Mouse (Mus musculus): ENCODE data around the gene Myh3.
A peak's percentile ranks its signal among the peaks of the same experiment; 100 is the strongest.

The Myh3 gene

GRCm38 (mm10) chr11:67078000-67078399, at the start of gene Myh3:
Gene Myh3 (plus strand): TSS chr11:67078300.
- no peak for DNase-seq (ENCODE audit: low spot score in 2 of 2)

- no peak for DNase-seq (ENCODE audit: low spot score in 2 of 2)
These were observed 47.0 kb upstream of the Myh3 start for GRCm38 (mm10) chr11:67030904-67031602.

GRCm38 (mm10) chr11:67031603-67031915, 46.5 kb upstream of the Myh3 start:
- DNase-seq (ENCODE audit: low spot score in 2 of 2): no peak

- no peak for DNase-seq (ENCODE audit: low spot score in 2 of 2)
These were observed 43.2 kb upstream of the Myh3 start for GRCm38 (mm10) chr11:67034775-67035485.

- DNase-seq (ENCODE audit: low spot score in 2 of 2): no peak
These were observed 41.9 kb upstream of the Myh3 start for GRCm38 (mm10) chr11:67036229-67036628.

GRCm38 (mm10) chr11:67036892-67037291, 41.2 kb upstream of the Myh3 start:
- DNase-seq (ENCODE audit: low spot score in 2 of 2): no peak

GRCm38 (mm10) chr11:67039799-67040198, 38.3 kb upstream of the Myh3 start:
- DNase-seq (ENCODE audit: low spot score in 2 of 2): no peak

GRCm38 (mm10) chr11:67040483-67040882, 37.6 kb upstream of the Myh3 start:
- DNase-seq (ENCODE audit: low spot score in 2 of 2): no peak

- no peak for DNase-seq (ENCODE audit: low spot score in 2 of 2)
These were observed 35.1 kb upstream of the Myh3 start for GRCm38 (mm10) chr11:67043007-67043406.

GRCm38 (mm10) chr11:67044959-67045358, 33.1 kb upstream of the Myh3 start:
- no peak for DNase-seq (ENCODE audit: low spot score in 2 of 2)

- DNase-seq (ENCODE audit: low spot score in 2 of 2): no peak
These were observed 30.9 kb upstream of the Myh3 start for GRCm38 (mm10) chr11:67047199-67047598.

GRCm38 (mm10) chr11:67048496-67048895, 29.6 kb upstream of the Myh3 start:
- no peak for DNase-seq (ENCODE audit: low spot score in 2 of 2)

GRCm38 (mm10) chr11:67049256-67049655, 28.8 kb upstream of the Myh3 start:
- DNase-seq (ENCODE audit: low spot score in 2 of 2): no peak

GRCm38 (mm10) chr11:67051676-67052320, 26.3 kb upstream of the Myh3 start:
- no peak for DNase-seq (ENCODE audit: low spot score in 2 of 2)

GRCm38 (mm10) chr11:67052321-67052952, 25.7 kb upstream of the Myh3 start, which contains the start of the genes Adprm and Sco1:
Gene Adprm (minus strand): TSS chr11:67052594.
Gene Sco1 (plus strand): TSS chr11:67052670.
- DNase-seq (ENCODE audit: low spot score in 2 of 2): peak; percentile 66 to 74

GRCm38 (mm10) chr11:67054754-67055365, 23.2 kb upstream of the Myh3 start:
- DNase-seq (ENCODE audit: low spot score in 2 of 2): no peak

- DNase-seq (ENCODE audit: low spot score in 2 of 2): no peak
These were observed 16.8 kb upstream of the Myh3 start for GRCm38 (mm10) chr11:67061311-67061710.

GRCm38 (mm10) chr11:67062726-67063125, 15.4 kb upstream of the Myh3 start:
- no peak for DNase-seq (ENCODE audit: low spot score in 2 of 2)

- DNase-seq (ENCODE audit: low spot score in 2 of 2): no peak
These were observed 10.4 kb upstream of the Myh3 start for GRCm38 (mm10) chr11:67067741-67068140.

- DNase-seq (ENCODE audit: low spot score in 2 of 2): no peak
These were observed 5.4 kb upstream of the Myh3 start for GRCm38 (mm10) chr11:67072615-67073130.

GRCm38 (mm10) chr11:67075036-67075435, 3.1 kb upstream of the Myh3 start:
- no peak for DNase-seq (ENCODE audit: low spot score in 2 of 2)

GRCm38 (mm10) chr11:67076781-67077180, 1.3 kb upstream of the Myh3 start:
- no peak for DNase-seq (ENCODE audit: low spot score in 2 of 2)

All from thymus, postnatal 10 days (tissue).